Mouse (Mus musculus): ENCODE results near the gene Dhx34.

DNA sequence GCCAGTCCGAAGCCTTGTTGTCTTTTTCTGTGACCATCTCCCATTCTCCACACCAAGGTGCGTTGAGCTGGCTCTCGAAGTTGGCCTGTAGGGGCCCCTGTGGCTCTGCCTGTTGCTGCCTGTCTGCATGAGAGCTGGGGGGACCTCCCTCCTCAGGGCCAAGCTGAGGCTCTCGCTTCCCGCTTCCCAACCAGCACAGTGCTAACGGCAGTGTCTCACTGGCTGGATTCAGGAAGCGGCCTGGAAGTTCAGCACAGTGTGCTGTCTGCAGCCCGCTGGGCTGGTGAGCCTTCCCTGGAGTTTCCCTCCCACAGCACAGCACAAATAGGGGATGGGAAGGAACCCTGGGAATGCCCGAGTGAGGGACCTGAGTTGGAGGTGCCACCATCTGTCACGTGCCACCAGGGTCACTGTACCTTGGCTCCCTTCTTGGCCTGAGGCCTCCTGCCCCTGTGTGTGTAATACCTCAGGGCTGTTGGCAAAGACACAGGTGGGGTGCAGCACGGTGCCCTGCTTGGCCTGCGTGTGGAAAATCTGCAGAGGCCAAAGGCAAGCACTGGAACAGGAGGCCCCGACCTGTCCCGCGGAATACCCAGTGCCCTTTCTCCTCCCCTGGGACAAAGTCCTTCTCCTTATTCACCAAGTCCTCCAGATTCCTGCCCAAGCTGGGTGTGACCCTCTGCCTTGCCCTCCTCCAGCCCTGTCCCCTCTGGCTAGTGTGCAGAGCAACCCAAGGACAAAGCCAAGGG lies 18.9 kb downstream of the Dhx34 start:
- TF ChIP-seq CHD2 (IDR thresholded peaks at IDR 0.05; ENCODE audit: low read depth, low read length) = no peak
- TF ChIP-seq ZC3H11A (IDR thresholded peaks at IDR 0.05; ENCODE audit: borderline replicate concordance, low read depth, low read length) = no peak
- no peak for TF ChIP-seq ZNF384 (IDR thresholded peaks at IDR 0.05; ENCODE audit: low read depth, low read length)
- TF ChIP-seq MAFK (IDR thresholded peaks at IDR 0.05; ENCODE audit: insufficient read depth, low read depth, low read length) = no peak
- TF ChIP-seq HCFC1 (IDR thresholded peaks at IDR 0.05; ENCODE audit: borderline replicate concordance, insufficient read depth, low read length) = no peak
